Mouse (Mus musculus) bone marrow macrophage, adult 2 months (primary cell): ENCODE results near the gene Gzmk.

Source experiments
- CTCF ChIP-seq: IDR thresholded peaks from 2 replicates; pipeline ENCODE4 v1.5.1; 2012; ENCODE audit warnings: low read depth, mild to moderate bottlenecking, low read length, moderate library complexity
- POLR2A ChIP-seq: IDR thresholded peaks from 2 replicates; pipeline ENCODE4 v1.6.1; 2012; ENCODE audit warnings: mild to moderate bottlenecking, low read depth, low read length, borderline replicate concordance

GRCm38 (mm10) chr13:113209624-113210023, 16.1 kb downstream of the Gzmk start, which contains the start of gene Esm1:
- TF ChIP-seq CTCF: no peak
- no peak for TF ChIP-seq POLR2A
